Mouse (Mus musculus) neural tube, embryonic 14.5 days (tissue): Measurements from ENCODE around the gene Zp3. TPM values are rescaled to one million over a fixed set of nuclear protein-coding genes. Genes with fewer than 3 reads are reported as not detected.
A peak's percentile ranks its signal among the peaks of the same experiment; 100 is the strongest.

ENCODE experiments used
- ATAC-seq: fragments of 200-750 bp; cut with Nextera tagmentation; 2 replicates; pipeline ENCODE4 v1.8.0; 2017; ENCODE audit warnings: low read depth, mild to moderate bottlenecking, moderate TSS enrichment, moderate library complexity
- H3K27ac ChIP-seq: fragments of 300-500 bp; sonication (generic); 2 replicates; pipeline ENCODE4 v1.5.1; 2014; ENCODE audit warnings: low read depth, mild to moderate bottlenecking, control low read depth, low read length, moderate library complexity, mixed read lengths
- H3K27me3 ChIP-seq: fragments of 300-500 bp; sonication (generic); 2 replicates; pipeline ENCODE4 v1.6.1; 2014; ENCODE audit warnings: low read length; ENCODE audit not compliant: control insufficient read depth, insufficient read depth
- H3K36me3 ChIP-seq: fragments of 300-500 bp; sonication (generic); 2 replicates; pipeline ENCODE4 v1.6.1; 2014; ENCODE audit warnings: low read length, mixed read lengths; ENCODE audit not compliant: control insufficient read depth, insufficient read depth
- H3K4me1 ChIP-seq: fragments of 300-500 bp; sonication (generic); 2 replicates; pipeline ENCODE4 v1.6.1; 2014; ENCODE audit warnings: low read length; ENCODE audit not compliant: control insufficient read depth, insufficient read depth
- H3K4me2 ChIP-seq: fragments of 300-500 bp; sonication (generic); 2 replicates; pipeline ENCODE4 v1.6.1; 2014; ENCODE audit warnings: mild to moderate bottlenecking, low read depth, low read length, control low read depth
- H3K4me3 ChIP-seq: fragments of 300-500 bp; sonication (generic); 2 replicates; pipeline ENCODE4 v1.5.1; 2014; ENCODE audit warnings: low read depth, low read length, control low read depth, mixed read lengths
- H3K9ac ChIP-seq: fragments of 300-500 bp; sonication (generic); replicated peaks from 2 replicates; pipeline ENCODE4 v1.6.1; 2014; ENCODE audit warnings: low read depth, mild to moderate bottlenecking, control low read depth, low read length, mixed read lengths
- H3K9me3 ChIP-seq: fragments of 300-500 bp; sonication (generic); 2 replicates; pipeline ENCODE4 v1.6.1; 2016; ENCODE audit warnings: low read length; ENCODE audit not compliant: control insufficient read depth
- WGBS: fragments of 180-500 bp; shearing (Covaris S2); extraction: QIAGEN DNeasy Blood & Tissue Kit; methylation state at CpG from one replicate; pipeline ENCODE4 v1.1.7; 2014; 5-methylcytosine and 5-hydroxymethylcytosine counted together
- polyA plus RNA-seq: library from polyadenylated mRNA; unstranded; fragments of >200 nt; fragmentation: Nextera tagmentation; extraction: Ambion mirVana; gene quantifications from 2 replicates; pipeline ENCODE4 v1.2.1, GENCODE M21; 2014

The Zp3 gene
- polyA plus RNA-seq, 1 experiment from 2014 or later = 0.29 TPM

DNA sequence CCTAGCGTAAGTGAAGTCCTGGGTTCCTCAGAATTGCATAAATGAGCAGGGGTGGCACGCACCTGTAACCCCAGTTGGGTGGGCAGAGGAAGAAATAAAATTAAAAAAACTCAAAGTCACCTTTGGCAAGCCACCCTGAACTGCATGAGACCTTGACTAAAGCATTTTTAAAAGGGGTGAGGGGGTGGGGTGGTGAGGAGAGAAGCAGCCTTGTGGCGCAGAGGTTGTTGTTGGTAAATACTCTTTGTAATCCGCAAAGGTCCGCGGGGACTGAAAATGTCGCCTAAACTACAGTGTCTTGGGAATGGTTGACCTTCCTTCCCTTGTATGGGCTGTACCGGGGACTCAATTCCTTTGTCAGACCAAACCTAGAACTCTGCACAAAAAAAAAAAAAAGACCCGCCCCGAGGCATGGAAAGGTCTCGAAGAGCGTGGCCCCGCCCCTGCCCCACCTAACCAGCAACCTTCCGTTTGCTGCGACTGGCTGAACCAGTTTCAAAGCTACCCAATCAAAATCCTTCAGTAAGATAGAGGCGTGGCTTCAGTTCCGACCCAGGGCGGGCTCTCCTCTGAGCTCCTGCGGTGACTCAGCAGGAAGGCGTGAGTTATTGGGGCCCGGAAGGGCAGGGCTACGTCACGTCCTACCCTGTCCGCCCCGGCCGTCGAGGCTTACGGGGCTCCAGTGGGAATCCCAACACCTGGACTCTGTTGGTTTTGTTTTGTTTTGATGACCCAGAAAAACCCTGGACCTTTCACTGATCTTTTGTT is 22.5 kb upstream of the Zp3 start:
- Histone ChIP-seq H3K4me3 (peak overlapping the region; percentile 26), H3K9me3 (no peaks in the 10 kb centered on the region), H3K36me3 (no peaks in the 10 kb centered on the region), H3K4me2 (peak overlapping the region; percentile 39), H3K4me1 (0 out of 2 replicates have a peak, but pooled peaks cover 8% of the 10 kb centered on the region), H3K27ac (peak overlapping the region; percentile 82), H3K9ac (no peak overlapping the region), H3K27me3 (no peaks in the 10 kb centered on the region)
- peak; percentile 70 for ATAC-seq
- WGBS = 7% methylated on average over 28 of the region's 28 CpGs

- Histone ChIP-seq H3K4me1 (0 out of 2 replicates have a peak, but pooled peaks cover 11% of the 10 kb centered on the region), H3K36me3 (no peaks in the 10 kb centered on the region), H3K9me3 (no peaks in the 10 kb centered on the region), H3K27me3 (no peaks in the 10 kb centered on the region), H3K27ac (peak overlapping the region; percentile 82; the same call in 1 of the 2 replicates), H3K4me2 (no peak overlapping the region; the same call in 1 of the 2 replicates), H3K4me3 (no peak overlapping the region), H3K9ac (no peak overlapping the region)
- WGBS = 89% methylated on average over 4 of the region's 4 CpGs
- no peak for ATAC-seq
These were observed 21.5 kb upstream of the Zp3 start for GRCm38 (mm10) chr5:135958367-135958766.

DNA sequence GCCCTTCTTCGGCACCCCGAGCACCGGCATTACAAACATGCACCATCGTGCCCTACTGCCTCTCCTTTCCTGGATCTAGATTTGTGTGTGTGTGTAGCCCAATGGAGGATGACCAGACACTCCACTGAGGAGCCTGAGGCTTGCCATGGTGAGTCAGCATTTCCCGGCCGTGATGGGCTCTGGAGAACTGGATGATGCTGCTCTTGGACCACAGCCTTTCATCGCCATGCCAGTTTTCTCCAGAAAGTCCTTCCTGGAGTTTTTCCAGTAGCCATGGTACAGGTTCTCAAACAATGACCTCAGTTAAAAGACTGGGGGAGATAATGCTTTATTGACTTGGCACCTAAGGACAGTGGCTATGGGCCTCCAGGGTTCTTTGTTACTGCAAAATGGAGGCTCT is 20.0 kb upstream of the Zp3 start:
- Histone ChIP-seq H3K9ac (no peak overlapping the region), H3K36me3 (no peaks in the 10 kb centered on the region), H3K27me3 (no peaks in the 10 kb centered on the region), H3K27ac (no peak overlapping the region), H3K4me2 (no peak overlapping the region), H3K4me1 (0 out of 2 replicates have a peak, but pooled peaks cover 11% of the 10 kb centered on the region), H3K9me3 (no peaks in the 10 kb centered on the region), H3K4me3 (no peak overlapping the region)
- WGBS = 89% methylated on average over 7 of the region's 7 CpGs
- ATAC-seq = no peak

DNA sequence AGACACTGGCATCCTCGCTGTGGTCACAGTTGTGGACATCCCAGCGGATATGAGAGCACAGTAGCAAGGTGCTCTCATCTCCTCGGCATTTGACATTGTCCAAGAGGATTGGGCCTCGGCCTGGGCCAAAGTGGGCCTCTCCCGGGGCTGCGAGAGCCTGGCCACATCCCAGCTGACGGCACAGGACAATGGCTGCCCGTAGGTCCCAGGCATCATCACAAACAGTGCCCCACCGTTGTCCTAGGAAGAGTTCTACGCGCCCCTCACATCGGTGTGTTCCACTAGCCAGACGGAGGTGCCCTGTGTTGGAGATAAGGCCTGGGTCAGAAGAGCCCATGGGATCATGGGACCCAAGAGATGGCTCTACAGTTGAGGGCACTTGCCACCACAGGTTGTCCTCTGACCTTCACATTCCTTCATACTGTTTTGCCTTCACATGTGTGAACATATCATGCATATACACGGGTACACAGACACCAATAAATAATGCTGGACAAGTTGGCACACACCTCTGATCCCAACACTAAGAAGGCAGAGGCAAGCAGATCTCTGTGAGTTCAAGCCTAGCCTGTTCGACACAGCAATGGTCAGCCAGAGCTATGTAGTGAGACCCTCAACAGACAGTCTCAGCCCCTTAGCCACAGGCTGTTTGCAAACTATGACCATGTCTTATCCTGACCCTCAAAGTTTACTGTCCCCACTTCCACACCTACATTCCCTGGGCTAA is 18.8 kb upstream of the Zp3 start:
- Histone ChIP-seq H3K27me3 (no peaks in the 10 kb centered on the region), H3K4me1 (0 out of 2 replicates have a peak, but pooled peaks cover 11% of the 10 kb centered on the region), H3K36me3 (no peaks in the 10 kb centered on the region), H3K9me3 (no peaks in the 10 kb centered on the region), H3K9ac (no peak overlapping the region), H3K4me3 (no peak overlapping the region), H3K27ac (no peak overlapping the region; the same call in 1 of the 2 replicates), H3K4me2 (no peak overlapping the region)
- 97% methylated on average over 15 of the region's 15 CpGs for WGBS
- ATAC-seq = no peak

- peak overlapping the region; percentile 58 for H3K4me3 ChIP-seq
- 0% methylated on average over 11 of the region's 11 CpGs for WGBS
- no peaks in the 10 kb centered on the region for H3K27me3 ChIP-seq
- H3K9ac ChIP-seq = no peak overlapping the region
- 0 out of 2 replicates have a peak, but pooled peaks cover 7% of the 10 kb centered on the region for H3K4me1 ChIP-seq
- peak overlapping the region; percentile 98 for H3K27ac ChIP-seq
- no peaks in the 10 kb centered on the region for H3K9me3 ChIP-seq
- no peak for ATAC-seq
- H3K36me3 ChIP-seq = no peaks in the 10 kb centered on the region
- H3K4me2 ChIP-seq = peak overlapping the region; percentile 92
These were observed 17.8 kb upstream of the Zp3 start for GRCm38 (mm10) chr5:135962125-135962491.

DNA sequence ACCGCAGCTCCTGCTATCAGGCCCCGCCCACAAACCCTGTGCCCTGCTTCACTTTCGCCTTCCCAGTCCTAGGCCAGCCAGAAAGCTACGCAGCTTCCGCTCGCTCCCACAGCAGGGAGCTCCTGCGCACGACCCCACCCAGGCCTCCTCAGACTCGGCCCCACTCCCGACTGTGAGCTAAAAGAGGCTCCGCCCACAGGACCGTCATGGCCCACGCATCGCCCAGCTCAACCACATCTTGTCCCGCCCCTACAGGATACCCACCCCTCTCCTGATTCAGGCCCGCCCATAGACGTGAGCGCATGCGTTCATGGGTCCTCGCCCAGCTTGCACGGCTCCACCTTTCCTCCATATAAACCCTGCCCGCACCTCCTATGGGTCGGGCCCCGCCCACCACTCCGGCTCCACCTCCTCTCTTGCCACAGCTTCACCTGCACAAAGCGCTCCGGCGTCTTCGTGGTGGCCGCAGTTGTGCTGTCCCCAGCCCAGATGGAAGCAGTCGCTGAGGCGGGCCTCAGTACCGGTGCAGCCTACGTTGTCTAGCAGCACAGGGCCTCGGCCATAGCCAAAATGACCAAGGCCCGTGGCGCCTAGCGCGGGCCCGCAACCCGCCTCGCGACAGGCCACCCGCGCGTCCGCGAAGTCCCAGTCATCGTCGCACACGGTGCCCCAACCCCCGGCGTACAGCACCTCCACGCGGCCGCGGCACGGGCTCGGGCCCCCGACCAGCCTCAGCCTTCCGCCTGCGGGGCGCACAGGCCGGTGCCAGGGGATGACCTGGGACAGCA is 17.2 kb upstream of the Zp3 start:
- H3K36me3 ChIP-seq = no peaks in the 10 kb centered on the region
- H3K27me3 ChIP-seq = no peaks in the 10 kb centered on the region
- H3K27ac ChIP-seq = peak overlapping the region; percentile 98
- peak overlapping the region; percentile 92 for H3K4me2 ChIP-seq
- H3K9ac ChIP-seq = peak overlapping the region; percentile 86
- ATAC-seq = peak; percentile 96
- no peaks in the 10 kb centered on the region for H3K9me3 ChIP-seq
- 0 out of 2 replicates have a peak, but pooled peaks cover 6% of the 10 kb centered on the region for H3K4me1 ChIP-seq
- peak overlapping the region; percentile 58 for H3K4me3 ChIP-seq
- under 1% methylated on average over 63 of the region's 64 CpGs for WGBS

- Histone ChIP-seq H3K27ac (peak overlapping the region; percentile 98), H3K36me3 (no peaks in the 10 kb centered on the region), H3K27me3 (no peaks in the 10 kb centered on the region), H3K9me3 (no peaks in the 10 kb centered on the region), H3K4me3 (peak overlapping the region; percentile 58), H3K4me1 (0 out of 2 replicates have a peak, but pooled peaks cover 6% of the 10 kb centered on the region), H3K9ac (peak overlapping the region; percentile 86), H3K4me2 (peak overlapping the region; percentile 92)
- no peak for ATAC-seq
- 4% methylated on average over 6 of the region's 6 CpGs for WGBS
These were observed 16.6 kb upstream of the Zp3 start for GRCm38 (mm10) chr5:135963280-135963627.

DNA sequence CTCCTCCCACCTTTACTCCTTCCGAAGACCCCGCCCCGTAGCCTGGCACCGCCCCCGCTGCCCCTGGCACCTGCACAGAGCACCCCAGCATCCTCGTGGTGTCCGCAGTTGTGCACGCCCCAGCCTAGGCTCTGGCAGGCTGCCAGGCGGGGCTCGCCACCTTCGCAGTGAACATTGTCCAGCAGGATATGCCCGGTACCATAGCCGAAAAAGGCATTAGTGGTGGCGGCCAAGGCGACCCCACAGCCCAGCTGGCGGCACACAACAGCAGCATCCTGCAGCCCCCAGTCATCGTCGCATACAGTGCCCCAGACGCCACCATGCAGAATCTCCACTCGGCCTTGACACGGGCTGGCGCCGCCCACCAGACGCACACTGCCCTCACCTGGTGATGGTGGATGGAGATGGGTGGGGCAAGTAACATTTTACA is 14.4 kb upstream of the Zp3 start:
- no peaks in the 10 kb centered on the region for H3K36me3 ChIP-seq
- H3K9ac ChIP-seq = no peak overlapping the region
- 10% methylated on average over 24 of the region's 24 CpGs for WGBS
- no peaks in the 10 kb centered on the region for H3K27me3 ChIP-seq
- no peak for ATAC-seq
- H3K27ac ChIP-seq = no peak overlapping the region
- peak overlapping the region; percentile 1; the same call in 1 of the 2 replicates for H3K4me2 ChIP-seq
- no peaks in the 10 kb centered on the region for H3K9me3 ChIP-seq
- H3K4me3 ChIP-seq = peak overlapping the region; percentile 0; the same call in 1 of the 2 replicates
- H3K4me1 ChIP-seq = 0 out of 2 replicates have a peak, but pooled peaks cover 6% of the 10 kb centered on the region
